Mouse (Mus musculus): ENCODE data around the gene Dgkz. TPM values are rescaled to one million over a fixed set of nuclear protein-coding genes. Genes with fewer than 3 reads are reported as not detected.
A peak's percentile ranks its signal among the peaks of the same experiment; 100 is the strongest.

Gene Dgkz
- polyA plus RNA-seq, 1 experiment from 2014 or later: 21.2 TPM

DNA sequence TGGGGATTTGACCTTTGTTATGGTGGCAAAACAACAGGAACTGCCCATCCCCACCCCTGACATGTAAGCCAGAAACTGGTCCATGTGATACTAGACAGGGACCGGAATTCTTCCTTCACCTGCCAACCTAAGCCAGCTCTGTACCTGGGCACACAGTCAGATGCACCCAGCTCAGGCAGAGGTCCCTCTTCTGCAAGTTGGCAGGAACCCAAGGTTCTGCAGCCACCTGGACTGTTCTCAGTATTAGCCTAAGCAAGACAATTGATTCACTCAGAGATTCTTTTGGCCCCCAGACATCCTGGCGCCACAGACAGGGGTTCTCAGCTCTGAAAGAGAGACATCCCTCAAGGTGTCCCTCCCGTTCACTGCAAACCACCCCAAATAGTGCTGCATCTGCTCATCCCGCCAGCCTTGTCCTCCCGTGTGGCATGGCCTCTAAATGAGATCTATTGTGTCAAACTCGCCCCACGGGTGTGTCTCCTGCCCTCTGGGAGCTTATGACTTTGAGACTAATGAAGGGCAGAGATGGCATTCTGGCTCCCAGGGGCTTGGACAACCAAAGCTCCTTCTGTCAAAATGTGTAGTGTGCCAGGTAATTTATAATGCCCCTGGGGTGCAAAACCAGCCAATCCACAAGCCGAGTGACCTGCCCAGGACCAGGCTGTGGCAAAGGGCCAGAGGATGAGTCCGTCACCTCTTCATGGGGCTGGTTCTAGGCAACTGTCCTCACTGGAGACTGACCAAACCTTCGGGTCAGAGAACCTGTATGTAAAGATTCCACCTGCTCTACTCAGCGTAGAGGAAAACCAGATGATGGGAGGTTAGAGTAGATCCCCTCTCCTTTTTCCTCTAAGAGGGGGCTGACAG, 15.9 kb downstream of the Dgkz start:
- ATAC-seq (ENCODE audit: insufficient read depth): no peak
- Histone ChIP-seq H3K4me3 (replicated peaks) (no peak overlapping the region), H3K9ac (no peak overlapping the region), H3K4me1 (replicated peaks) (peaks cover 93% of the 10 kb centered on the region), H3K27me3 (peaks cover 11% of the 10 kb centered on the region), H3K36me3 (replicated peaks) (0 out of 2 replicates have a peak, but pooled peaks cover 8% of the 10 kb centered on the region), H3K4me2 (no peak overlapping the region), H3K27ac (replicated peaks) (no peak overlapping the region), H3K9me3 (replicated peaks) (no peaks in the 10 kb centered on the region)
- WGBS (ENCODE audit: insufficient replicate concordance): 70% methylated on average over 11 of the region's 11 CpGs

GRCm38 (mm10) chr2:91958701-91959457, 16.8 kb downstream of the Dgkz start:
- H3K36me3 ChIP-seq (replicated peaks): 0 out of 2 replicates have a peak, but pooled peaks cover 8% of the 10 kb centered on the region
- no peaks in the 10 kb centered on the region for H3K9me3 ChIP-seq (replicated peaks)
- no peak for ATAC-seq (ENCODE audit: insufficient read depth)
- 38% methylated on average over 10 of the region's 10 CpGs for WGBS (ENCODE audit: insufficient replicate concordance)
- no peak overlapping the region for H3K4me3 ChIP-seq (replicated peaks)
- no peak overlapping the region for H3K27ac ChIP-seq (replicated peaks)
- H3K4me2 ChIP-seq: peak overlapping the region; percentile 11; the same call in 1 of the 2 replicates
- peaks cover 98% of the 10 kb centered on the region for H3K4me1 ChIP-seq (replicated peaks)
- peaks cover 2% of the 10 kb centered on the region for H3K27me3 ChIP-seq
- no peak overlapping the region for H3K9ac ChIP-seq

GRCm38 (mm10) chr2:91958049-91958448, 17.6 kb downstream of the Dgkz start:
- no peaks in the 10 kb centered on the region for H3K9me3 ChIP-seq (replicated peaks)
- peaks cover 98% of the 10 kb centered on the region for H3K4me1 ChIP-seq (replicated peaks)
- 0 out of 2 replicates have a peak, but pooled peaks cover 8% of the 10 kb centered on the region for H3K36me3 ChIP-seq (replicated peaks)
- H3K9ac ChIP-seq: no peak overlapping the region
- no peak overlapping the region for H3K4me2 ChIP-seq
- no peak overlapping the region for H3K4me3 ChIP-seq (replicated peaks)
- WGBS (ENCODE audit: insufficient replicate concordance): 76% methylated on average over 8 of the region's 8 CpGs
- H3K27me3 ChIP-seq: no peaks in the 10 kb centered on the region
- ATAC-seq (ENCODE audit: insufficient read depth): no peak
- no peak overlapping the region for H3K27ac ChIP-seq (replicated peaks)

DNA sequence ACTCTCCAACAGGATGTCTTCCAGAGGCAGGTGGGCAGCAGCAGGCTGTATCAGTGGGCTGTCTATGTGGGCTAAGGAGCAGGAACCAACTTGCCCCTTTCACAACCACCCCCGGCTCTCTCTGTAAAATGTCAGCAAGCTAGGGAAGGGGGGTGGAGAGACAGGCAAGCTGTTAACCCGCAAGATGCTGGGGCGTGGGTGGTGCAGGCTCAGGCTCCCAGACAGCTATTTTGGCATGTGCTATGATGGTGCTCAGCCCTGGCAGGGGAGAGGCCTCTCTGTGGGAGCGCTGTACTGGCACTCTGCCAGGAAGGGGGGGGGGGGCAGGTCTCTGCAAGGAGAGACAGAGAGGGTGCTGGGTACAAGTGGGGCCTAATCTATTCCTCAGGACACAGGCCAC, 18.6 kb downstream of the Dgkz start:
- Histone ChIP-seq H3K4me3 (replicated peaks) (no peak overlapping the region), H3K27ac (replicated peaks) (peak overlapping the region; percentile 61), H3K9ac (peak overlapping the region; percentile 39; the same call in 1 of the 2 replicates), H3K9me3 (replicated peaks) (no peaks in the 10 kb centered on the region), H3K4me1 (replicated peaks) (peaks cover 97% of the 10 kb centered on the region), H3K4me2 (peak overlapping the region; percentile 43), H3K27me3 (no peaks in the 10 kb centered on the region), H3K36me3 (replicated peaks) (0 out of 2 replicates have a peak, but pooled peaks cover 8% of the 10 kb centered on the region)
- WGBS (ENCODE audit: insufficient replicate concordance): 5% methylated on average over 4 of the region's 4 CpGs
- peak; percentile 50 for ATAC-seq (ENCODE audit: insufficient read depth)

DNA sequence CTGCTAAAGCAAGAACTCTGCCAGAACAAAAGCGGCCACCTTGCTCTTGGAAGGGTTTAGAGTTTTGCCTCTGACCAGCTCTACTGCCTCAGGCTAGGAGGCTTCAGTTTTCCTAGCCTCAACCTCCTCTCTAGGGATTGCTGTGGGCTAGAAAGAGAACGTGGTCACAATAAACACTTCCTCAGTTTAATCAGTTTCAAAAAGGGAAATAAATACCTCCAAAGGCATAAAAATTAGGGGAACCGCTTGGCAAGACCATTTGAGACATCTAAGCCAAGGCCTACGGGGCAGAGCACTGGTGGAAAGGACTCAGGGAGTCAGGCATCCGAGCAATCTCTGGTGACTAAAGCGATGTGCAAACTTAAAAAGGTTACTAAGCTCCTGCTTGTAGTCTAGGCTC, 19.8 kb downstream of the Dgkz start:
- H3K36me3 ChIP-seq (replicated peaks): 0 out of 2 replicates have a peak, but pooled peaks cover 8% of the 10 kb centered on the region
- no peak overlapping the region for H3K4me2 ChIP-seq
- no peak overlapping the region for H3K4me3 ChIP-seq (replicated peaks)
- WGBS (ENCODE audit: insufficient replicate concordance): 67% methylated on average over 6 of the region's 6 CpGs
- peaks cover 97% of the 10 kb centered on the region for H3K4me1 ChIP-seq (replicated peaks)
- ATAC-seq (ENCODE audit: insufficient read depth): no peak
- H3K27ac ChIP-seq (replicated peaks): 0 out of 2 replicates have a peak overlapping the region, but pooled peaks have one; percentile 29
- H3K9me3 ChIP-seq (replicated peaks): no peaks in the 10 kb centered on the region
- no peaks in the 10 kb centered on the region for H3K27me3 ChIP-seq
- no peak overlapping the region for H3K9ac ChIP-seq

DNA sequence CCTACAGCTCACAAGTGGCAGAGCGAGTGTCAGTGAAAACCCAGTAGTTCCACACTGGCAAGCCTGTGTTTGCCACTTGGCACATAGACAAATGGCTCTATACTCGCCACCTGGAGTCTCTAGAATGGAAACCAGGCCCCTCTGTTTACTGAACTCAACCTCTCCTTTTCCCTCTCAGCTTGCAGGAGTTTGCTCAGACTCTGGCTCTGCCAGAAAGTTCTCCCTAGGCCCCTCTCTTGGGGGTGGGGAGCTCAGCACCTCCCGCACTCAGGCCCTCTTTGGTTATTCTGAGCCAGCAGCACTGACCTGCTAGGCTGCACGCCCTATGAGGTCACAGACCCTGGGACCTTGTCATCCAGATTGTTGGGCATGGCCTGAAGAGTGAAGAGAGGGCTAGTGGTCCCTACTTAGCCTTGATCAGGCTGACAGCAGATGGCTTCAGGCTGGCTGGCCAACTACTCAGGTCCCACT, 20.5 kb downstream of the Dgkz start:
- Histone ChIP-seq H3K36me3 (replicated peaks) (0 out of 2 replicates have a peak, but pooled peaks cover 2% of the 10 kb centered on the region), H3K4me1 (replicated peaks) (peaks cover 97% of the 10 kb centered on the region), H3K9ac (no peak overlapping the region), H3K27me3 (no peaks in the 10 kb centered on the region), H3K4me3 (replicated peaks) (no peak overlapping the region), H3K4me2 (no peak overlapping the region), H3K27ac (replicated peaks) (0 out of 2 replicates have a peak overlapping the region, but pooled peaks have one; percentile 29), H3K9me3 (replicated peaks) (no peaks in the 10 kb centered on the region)
- no peak for ATAC-seq (ENCODE audit: insufficient read depth)
- WGBS (ENCODE audit: insufficient replicate concordance): 67% methylated on average over 4 of the region's 4 CpGs

DNA sequence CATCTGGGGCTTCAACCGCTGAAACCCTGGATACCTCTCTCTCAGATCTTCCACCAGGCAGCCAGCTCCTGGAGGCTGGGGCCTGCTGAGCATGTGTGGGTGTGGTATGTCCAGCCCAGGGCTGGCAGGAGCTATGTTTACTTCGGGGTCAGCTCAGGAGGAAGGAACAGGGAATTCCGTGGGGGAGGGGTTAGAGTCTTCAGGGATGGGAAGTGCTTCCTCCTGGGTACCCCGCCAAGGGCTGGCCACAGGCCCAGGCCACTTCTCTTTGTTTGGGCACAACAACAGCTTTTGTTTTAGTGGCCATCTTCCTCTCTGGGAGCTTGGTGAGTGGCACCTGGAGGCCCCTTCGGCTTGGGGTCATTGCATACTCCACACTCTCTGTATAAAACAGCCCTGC, 21.8 kb downstream of the Dgkz start:
- H3K4me2 ChIP-seq: no peak overlapping the region
- 43% methylated on average over 5 of the region's 5 CpGs for WGBS (ENCODE audit: insufficient replicate concordance)
- H3K9me3 ChIP-seq (replicated peaks): no peaks in the 10 kb centered on the region
- H3K9ac ChIP-seq: peak overlapping the region; percentile 19; the same call in 1 of the 2 replicates
- H3K27me3 ChIP-seq: no peaks in the 10 kb centered on the region
- no peak for ATAC-seq (ENCODE audit: insufficient read depth)
- H3K27ac ChIP-seq (replicated peaks): peak overlapping the region; percentile 55; the same call in 1 of the 2 replicates
- peaks cover 97% of the 10 kb centered on the region for H3K4me1 ChIP-seq (replicated peaks)
- H3K36me3 ChIP-seq (replicated peaks): no peaks in the 10 kb centered on the region
- no peak overlapping the region for H3K4me3 ChIP-seq (replicated peaks)

DNA sequence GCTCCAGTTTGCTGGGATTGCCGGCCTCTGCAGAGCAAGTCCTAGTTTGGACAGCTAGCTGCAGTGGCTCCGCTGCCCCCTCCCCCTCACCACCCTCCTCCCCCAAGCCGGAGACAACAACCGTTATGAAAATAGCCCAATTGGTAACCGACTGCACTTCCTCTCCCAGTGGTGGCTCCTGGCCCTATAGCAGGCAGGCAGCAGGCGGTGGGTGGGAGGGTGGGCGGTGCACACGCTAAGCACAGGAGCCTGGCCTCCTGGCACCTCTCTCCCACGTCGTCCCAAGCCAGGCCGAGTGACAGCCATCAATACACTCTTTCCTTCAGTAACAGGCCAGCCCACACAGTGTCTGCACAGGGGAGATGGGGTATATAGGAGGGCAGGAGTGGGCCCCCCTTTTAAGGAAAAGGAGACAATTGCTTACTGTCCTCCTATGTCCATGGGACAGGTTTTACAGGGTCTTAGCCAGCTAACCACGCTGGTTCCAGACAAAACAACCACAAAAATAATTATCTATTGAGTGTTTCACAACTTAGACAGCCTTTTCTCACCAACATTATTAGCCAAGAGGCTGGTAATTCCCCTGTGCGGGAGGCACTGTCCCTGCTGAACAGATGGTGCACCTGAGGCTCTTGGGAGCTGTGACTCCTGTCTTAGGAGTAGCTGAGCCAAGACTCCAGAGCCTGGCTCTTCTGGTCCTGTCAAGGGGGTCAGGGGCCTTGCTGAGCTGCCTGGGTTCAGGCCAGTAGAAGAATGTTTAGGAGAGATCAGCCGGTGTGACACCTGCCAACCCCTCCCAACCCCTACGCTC, 25.2 kb downstream of the Dgkz start:
- WGBS (ENCODE audit: insufficient replicate concordance): 4% methylated on average over 15 of the region's 15 CpGs
- Histone ChIP-seq H3K27me3 (no peaks in the 10 kb centered on the region), H3K9ac (peak overlapping the region; percentile 66), H3K27ac (replicated peaks) (peak overlapping the region; percentile 90), H3K4me2 (peak overlapping the region; percentile 83), H3K4me1 (replicated peaks) (peaks cover 99% of the 10 kb centered on the region), H3K4me3 (replicated peaks) (peak overlapping the region; percentile 54), H3K9me3 (replicated peaks) (no peaks in the 10 kb centered on the region), H3K36me3 (replicated peaks) (peaks cover 5% of the 10 kb centered on the region)
- peak; percentile 73 for ATAC-seq (ENCODE audit: insufficient read depth)

GRCm38 (mm10) chr2:91949411-91950274, 26.0 kb downstream of the Dgkz start:
- Histone ChIP-seq H3K4me3 (replicated peaks) (peak overlapping the region; percentile 54), H3K36me3 (replicated peaks) (peaks cover 13% of the 10 kb centered on the region), H3K4me1 (replicated peaks) (peaks cover 99% of the 10 kb centered on the region), H3K4me2 (peak overlapping the region; percentile 83), H3K9ac (peak overlapping the region; percentile 66), H3K27me3 (no peaks in the 10 kb centered on the region), H3K27ac (replicated peaks) (peak overlapping the region; percentile 90), H3K9me3 (replicated peaks) (no peaks in the 10 kb centered on the region)
- peak; percentile 78 for ATAC-seq (ENCODE audit: insufficient read depth)
- WGBS (ENCODE audit: insufficient replicate concordance): 9% methylated on average over 17 of the region's 17 CpGs
